Mouse (Mus musculus) olfactory bulb, adult 2 months (tissue): ENCODE data around the gene En1.

ENCODE experiments used
- CTCF ChIP-seq: fragments of 200-500 bp; IDR thresholded peaks from 2 replicates; pipeline ENCODE4 v1.5.1; 2012; ENCODE audit warnings: low read depth, mild to moderate bottlenecking, low read length, moderate library complexity; ENCODE audit not compliant: insufficient read depth
- POLR2A ChIP-seq: fragments of 200-500 bp; IDR thresholded peaks from 2 replicates; pipeline ENCODE4 v1.6.1; 2012; ENCODE audit warnings: mild to moderate bottlenecking, low read depth, low read length, moderate library complexity; ENCODE audit not compliant: insufficient read depth

- no peak for TF ChIP-seq CTCF
- TF ChIP-seq POLR2A, result no peak
Observed at GRCm38 (mm10) chr1:120602031-120602730, at the start of gene En1.
